Mouse (Mus musculus) C2C12 (cell line): ENCODE measurements at regions not wholly inside any gene's neighbourhood (a gene's known extent, or its start where the extent isn't known, plus 50 kb on each side); places are given as distances from the start of the nearest gene placed in this dataset.

Source experiments
- CEBPB ChIP-seq: IDR thresholded peaks from one replicate; pipeline ENCODE4 v1.6.1; 2011; ENCODE audit warnings: low read depth, mild to moderate bottlenecking, control low read depth, moderate library complexity
- CTCF ChIP-seq: IDR thresholded peaks from one replicate; pipeline ENCODE4 v1.5.1; 2011; ENCODE audit not compliant: control insufficient read depth, insufficient read depth, insufficient read length
- MAX ChIP-seq: IDR thresholded peaks from one replicate; pipeline ENCODE4 v1.6.1; 2011; ENCODE audit warnings: mild to moderate bottlenecking, control low read depth
- USF1 ChIP-seq: IDR thresholded peaks from one replicate; pipeline ENCODE4 v1.6.1; 2011; ENCODE audit warnings: low read depth, mild to moderate bottlenecking, control low read depth, moderate library complexity

- no peak for TF ChIP-seq USF1
- no peak for TF ChIP-seq CTCF
- peak; percentile 19 for TF ChIP-seq CEBPB
- TF ChIP-seq MAX, result no peak
Measured at GRCm38 (mm10) chr15:62694734-62695133, 1150.2 kb downstream of the Gsdmc2 start.
